Mouse (Mus musculus): Measurements from ENCODE around the gene Pdcd11.

DNA sequence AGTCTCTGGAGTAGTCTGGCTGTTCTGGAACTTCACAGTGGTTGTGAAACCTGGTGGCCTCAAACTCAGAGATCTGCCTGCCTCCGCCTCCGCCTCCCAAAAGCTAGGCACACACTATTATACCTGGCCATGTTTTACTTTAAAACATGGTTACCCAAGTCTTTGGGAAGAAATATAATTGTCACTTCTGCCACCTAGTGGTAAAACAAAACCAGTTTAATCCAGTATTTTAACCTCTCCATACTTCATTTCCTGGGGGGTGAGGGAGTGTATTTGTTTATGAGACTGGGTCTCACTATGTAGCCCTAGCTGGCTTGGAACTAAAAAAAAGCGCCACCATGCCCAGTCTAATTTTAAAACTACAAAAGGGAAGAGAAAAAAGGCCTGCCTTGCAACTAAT is 47.0 kb upstream of the Pdcd11 start:
- TF ChIP-seq POLR2A (IDR thresholded peaks at IDR 0.05; ENCODE audit: borderline replicate concordance, low read depth, low read length), result no peak
- TF ChIP-seq CTCF (IDR thresholded peaks at IDR 0.05; ENCODE audit: low read depth, low read length), result peak; percentile 39; the same call in 1 of the 2 replicates
